ENCODE assay signal across 7 mouse cellular contexts in the genomic region with DNA sequence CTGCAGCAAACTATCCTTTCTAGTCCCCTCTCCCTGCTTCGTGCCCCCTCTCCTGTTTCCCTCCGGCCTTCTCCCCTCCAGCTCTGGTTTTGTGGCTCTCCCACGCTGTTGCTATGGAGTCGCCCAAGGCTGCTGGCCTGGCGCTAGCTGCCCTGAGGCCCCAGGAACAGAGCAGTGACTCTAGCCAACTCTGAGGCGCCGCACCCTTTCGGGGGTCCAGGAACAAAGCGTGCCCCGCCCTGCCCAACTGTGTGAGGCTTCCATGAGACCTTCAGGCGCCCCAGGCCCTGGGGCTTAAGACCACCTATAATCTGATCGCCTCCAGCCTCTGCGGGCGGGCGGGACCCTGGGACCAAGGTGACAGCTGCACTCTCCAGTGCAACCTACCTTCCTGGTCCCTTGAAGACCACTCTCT.
DNase-seq lines count a peak whose midpoint lies in the region; ATAC-seq and TF ChIP-seq lines count a peak whose summit lies in the region.

No protein-coding gene starts in this region.

- DNase-seq in ES-CJ7 (ENCODE audit: low read depth, low spot score) (peak; percentile 54), Patski (ENCODE audit: low read depth, low spot score) (no peak)
- peak; percentile 76 for DNase-seq in hindbrain, embryonic 10.5 days (ENCODE audit: low spot score)
- DNase-seq in lung, adult 2 months, result peak; percentile 18
- peak; percentile 58 for DNase-seq in ovary, postnatal 14 days (ENCODE audit: low spot score)
- DNase-seq in layer of hippocampus, adult 8-10 months (ENCODE audit: low spot score in 2 of 2), result no peak

- CTCF ChIA-PET in Patski (lab: Charles Lee), result interaction anchor here (0.8 to 1.2 kb wide), 2 partner anchors 12 to 52 kb away, joined by 3 read pairs; no protein-coding TSS in a partner anchor

- no peaks in the 10 kb centered on the region for H3K9me3 ChIP-seq in hindbrain, embryonic 10.5 days

- peak overlapping the region; percentile 38 for H3K4me3 ChIP-seq in embryonic fibroblast, embryonic 13.5 days (ENCODE audit: insufficient read depth, low read length)
- peak overlapping the region; percentile 69 for H3K4me3 ChIP-seq in hindbrain, embryonic 10.5 days
- peak overlapping the region; percentile 18 for H3K4me3 ChIP-seq in lung, adult 2 months (replicated peaks; ENCODE audit: extremely low read depth, low read depth, low read length)

- H3K36me3 ChIP-seq in hindbrain, embryonic 10.5 days, result no peaks in the 10 kb centered on the region

- WGBS in hindbrain, embryonic 10.5 days, result under 1% methylated on average over 15 of the region's 15 CpGs
- 19% methylated on average over 15 of the region's 15 CpGs for WGBS in lung, adult 2 months

- TF ChIP-seq CTCF in Patski (IDR thresholded peaks at IDR 0.05), result no peak
- TF ChIP-seq CTCF in embryonic fibroblast, embryonic 13.5 days (IDR thresholded peaks at IDR 0.05; ENCODE audit: borderline replicate concordance, insufficient read depth, low read length), result no peak
- no peak for TF ChIP-seq CTCF in lung, adult 2 months (IDR thresholded peaks at IDR 0.05; ENCODE audit: insufficient read depth, low read length)

- H3K27ac ChIP-seq in embryonic fibroblast, embryonic 13.5 days (ENCODE audit: insufficient read depth, low read length), result no peak overlapping the region
- H3K27ac ChIP-seq in hindbrain, embryonic 10.5 days, result peak overlapping the region; percentile 89

- in situ Hi-C loops in Patski (cut with MboI; ENCODE audit: low pct_unique_long_range_greater_than_20kb), result no loop called here

- TF ChIP-seq POLR2A in embryonic fibroblast, embryonic 13.5 days (IDR thresholded peaks at IDR 0.05; ENCODE audit: low read depth, low read length), result no peak
- no peak for TF ChIP-seq POLR2A in lung, adult 2 months (IDR thresholded peaks at IDR 0.05; ENCODE audit: borderline replicate concordance, extremely low read depth, low read depth, low read length)

- peak; percentile 25 for ATAC-seq in Patski

- peaks cover 59% of the 10 kb centered on the region for H3K27me3 ChIP-seq in Patski
- peaks cover 52% of the 10 kb centered on the region for H3K27me3 ChIP-seq in hindbrain, embryonic 10.5 days (ENCODE audit: insufficient read depth, poor library complexity, severe bottlenecking)

- no peaks in the 10 kb centered on the region for H3K4me1 ChIP-seq in embryonic fibroblast, embryonic 13.5 days (ENCODE audit: control insufficient read depth, insufficient read depth, low read length)
- peaks cover 43% of the 10 kb centered on the region for H3K4me1 ChIP-seq in hindbrain, embryonic 10.5 days (replicated peaks)
- H3K4me1 ChIP-seq in lung, adult 2 months (ENCODE audit: control insufficient read depth, insufficient read depth, low read length), result peaks cover 5% of the 10 kb centered on the region; the same call in 1 of the 2 replicates

- POLR2A ChIA-PET in Patski (lab: Charles Lee), result no interaction called here

Comparison
In these comparisons a context has a peak if more than half of its experiments do, and no peak if none do; other contexts are left out.
1. DNase-seq: peak in ES-CJ7 (single experiment), hindbrain, embryonic 10.5 days (single experiment), lung, adult 2 months (single experiment) and ovary, postnatal 14 days (single experiment); none in Patski (single experiment) and layer of hippocampus, adult 8-10 months (0 of 2).
2. H3K4me3 ChIP-seq: peak in every context shown above with its lines; median percentile 69 in hindbrain, embryonic 10.5 days; 38 in embryonic fibroblast, embryonic 13.5 days; 18 in lung, adult 2 months.